Mouse (Mus musculus) 416B (cell line): ENCODE data around the gene Cic.
A peak's percentile ranks its signal among the peaks of the same experiment; 100 is the strongest.
"Not testable (repeated sequence)": the region's sequence is repeated elsewhere in the genome, so short reads cannot be mapped to it uniquely, and the experiment has no call there.

Source experiments
- DNase-seq: peaks from one replicate; pipeline ENCODE4 v3.0.0; 2011; ENCODE audit warnings: low read depth

Cic gene

DNA sequence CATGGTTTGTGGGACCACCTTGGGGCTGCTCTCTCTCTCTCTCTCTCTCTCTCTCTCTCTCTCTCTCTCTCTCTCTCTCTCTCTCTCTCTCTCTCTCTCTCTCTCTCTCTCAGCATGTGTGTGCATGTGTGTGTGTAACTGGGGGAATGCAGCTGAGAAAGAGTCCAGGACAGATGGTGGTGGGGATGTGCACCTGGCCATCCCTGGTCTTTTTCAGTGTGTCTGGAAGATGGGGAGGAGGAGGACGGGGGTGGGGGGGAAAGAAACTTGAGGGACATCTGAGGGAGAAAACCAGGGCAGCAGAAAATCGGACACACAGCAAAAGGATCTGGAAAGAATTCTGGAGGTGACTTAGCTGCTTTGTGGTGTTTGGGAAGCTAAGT is 39.1 kb downstream of the Cic start:
- DNase-seq = no peak

GRCm38 (mm10) chr7:25308702-25309318 is 41.3 kb downstream of the Cic start:
- no peak for DNase-seq

DNA sequence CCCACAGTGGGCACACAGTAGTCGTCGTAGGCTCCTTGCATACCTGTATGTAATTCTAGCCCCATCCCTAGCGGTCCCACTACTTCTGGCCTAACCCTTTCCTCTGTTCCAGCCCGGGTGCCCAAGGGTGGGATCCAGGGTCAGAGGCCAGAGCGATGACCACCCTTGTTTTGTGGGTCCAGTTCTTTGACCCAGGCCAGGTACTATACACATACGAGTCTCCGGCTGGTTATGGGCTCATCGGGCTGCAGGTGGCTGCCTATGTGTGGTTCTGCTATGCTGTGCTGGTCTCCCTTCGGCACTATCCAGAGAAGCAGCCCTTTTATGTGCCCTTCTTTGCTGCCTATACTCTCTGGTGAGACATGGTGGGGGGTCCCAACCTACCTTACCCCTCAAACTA is 41.9 kb downstream of the Cic start:
- DNase-seq = no peak

- DNase-seq = no peak
These were observed 43.7 kb downstream of the Cic start for GRCm38 (mm10) chr7:25311193-25311592.

DNA sequence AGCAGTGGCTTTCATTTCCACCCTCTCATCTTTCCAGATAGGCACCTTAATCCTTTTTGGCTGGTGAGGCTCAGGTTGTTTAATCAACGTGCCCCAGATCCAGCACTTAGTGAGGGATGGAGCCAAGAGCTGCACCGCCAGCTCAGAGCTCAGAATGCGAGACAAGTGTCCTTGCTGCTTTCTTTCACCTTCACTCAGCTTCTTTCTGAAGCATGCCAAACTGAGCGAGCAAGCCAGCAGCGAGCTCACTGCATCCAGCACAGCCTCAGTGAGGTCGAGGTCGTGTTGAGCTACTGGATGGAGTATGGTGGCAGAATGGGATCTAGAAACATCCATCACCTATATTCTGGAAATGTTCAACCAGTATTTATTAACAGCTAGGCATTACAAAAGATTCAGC is 45.8 kb downstream of the Cic start:
- no peak for DNase-seq

GRCm38 (mm10) chr7:25314606-25315305 is 47.3 kb downstream of the Cic start:
- DNase-seq = no peak

DNA sequence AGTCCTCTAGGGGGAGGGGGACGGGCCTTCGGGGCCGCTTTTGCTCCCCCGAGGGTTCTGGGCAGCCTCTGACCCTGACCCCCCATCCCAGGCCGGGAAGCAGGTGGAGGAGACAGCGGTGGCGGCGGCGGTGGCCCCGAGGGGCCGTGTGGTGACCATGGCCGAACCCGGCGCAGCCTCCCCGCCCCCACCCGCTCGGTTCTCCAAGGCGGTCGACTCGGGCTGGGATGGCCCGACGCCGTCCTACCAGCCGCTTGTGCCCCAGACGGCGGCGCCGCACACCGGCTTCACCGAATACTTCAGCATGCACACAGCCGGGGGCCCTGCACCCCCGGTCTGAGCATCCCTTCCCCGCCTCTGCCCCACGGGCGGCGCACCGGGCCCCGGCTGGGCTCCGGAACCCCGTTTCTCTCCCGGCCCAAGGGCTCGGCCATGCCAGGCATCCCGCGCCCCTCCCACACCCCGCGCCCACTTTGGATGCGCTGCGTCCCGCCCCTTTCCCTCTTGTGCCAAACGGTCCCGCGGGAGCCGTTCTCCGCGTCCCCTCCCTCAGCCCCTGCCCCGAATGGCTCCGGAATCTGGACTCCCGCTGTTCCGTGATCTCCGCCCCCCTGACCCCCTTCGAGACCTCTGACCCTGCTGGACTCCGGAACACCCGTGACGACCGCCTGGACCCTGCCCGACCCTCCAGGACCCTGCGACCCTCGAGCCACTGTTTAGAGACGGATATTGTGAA is 48.0 kb downstream of the Cic start:
- DNase-seq = no peak

GRCm38 (mm10) chr7:25316532-25317445 is 49.3 kb downstream of the Cic start, which contains the start of gene Megf8:
Gene Megf8, plus strand, starts transcription at chr7:25317164.
- peak; percentile 100 for DNase-seq

- no peak for DNase-seq
These were observed 50.0 kb downstream of the Cic start for GRCm38 (mm10) chr7:25317446-25317999.

GRCm38 (mm10) chr7:25322058-25322484 is 54.6 kb downstream of the Cic start:
- DNase-seq = no peak

- DNase-seq = peak; percentile 86
These were observed 55.7 kb downstream of the Cic start for GRCm38 (mm10) chr7:25323219-25323618.

GRCm38 (mm10) chr7:25325431-25325830 is 57.9 kb downstream of the Cic start:
- not testable (repeated sequence) for DNase-seq

- DNase-seq = peak; percentile 32
These were observed 58.7 kb downstream of the Cic start for GRCm38 (mm10) chr7:25326233-25326632.

- DNase-seq = peak; percentile 79
These were observed 66.2 kb downstream of the Cic start for GRCm38 (mm10) chr7:25333596-25334307.

DNA sequence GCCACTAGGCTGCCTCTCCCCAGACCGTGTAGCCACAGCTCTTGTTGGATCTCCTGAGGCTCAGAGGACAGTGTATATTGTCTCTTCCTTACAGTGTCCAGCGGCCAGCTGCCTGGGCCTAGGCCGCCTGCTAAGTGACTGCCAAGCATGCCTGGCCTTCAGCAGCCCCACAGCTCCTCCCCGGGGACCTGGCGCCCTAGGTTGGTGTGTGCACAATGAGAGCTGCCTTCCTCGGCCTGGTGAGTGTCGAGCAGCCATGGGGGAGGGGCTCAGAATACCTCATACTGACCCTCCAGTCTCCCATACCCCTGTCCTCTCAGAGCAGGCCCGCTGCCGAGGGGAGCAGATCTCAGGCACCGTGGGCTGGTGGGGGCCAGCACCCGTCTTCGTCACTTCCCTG is 67.0 kb downstream of the Cic start:
- no peak for DNase-seq

GRCm38 (mm10) chr7:25339329-25339728 is 71.8 kb downstream of the Cic start:
- DNase-seq = no peak

DNA sequence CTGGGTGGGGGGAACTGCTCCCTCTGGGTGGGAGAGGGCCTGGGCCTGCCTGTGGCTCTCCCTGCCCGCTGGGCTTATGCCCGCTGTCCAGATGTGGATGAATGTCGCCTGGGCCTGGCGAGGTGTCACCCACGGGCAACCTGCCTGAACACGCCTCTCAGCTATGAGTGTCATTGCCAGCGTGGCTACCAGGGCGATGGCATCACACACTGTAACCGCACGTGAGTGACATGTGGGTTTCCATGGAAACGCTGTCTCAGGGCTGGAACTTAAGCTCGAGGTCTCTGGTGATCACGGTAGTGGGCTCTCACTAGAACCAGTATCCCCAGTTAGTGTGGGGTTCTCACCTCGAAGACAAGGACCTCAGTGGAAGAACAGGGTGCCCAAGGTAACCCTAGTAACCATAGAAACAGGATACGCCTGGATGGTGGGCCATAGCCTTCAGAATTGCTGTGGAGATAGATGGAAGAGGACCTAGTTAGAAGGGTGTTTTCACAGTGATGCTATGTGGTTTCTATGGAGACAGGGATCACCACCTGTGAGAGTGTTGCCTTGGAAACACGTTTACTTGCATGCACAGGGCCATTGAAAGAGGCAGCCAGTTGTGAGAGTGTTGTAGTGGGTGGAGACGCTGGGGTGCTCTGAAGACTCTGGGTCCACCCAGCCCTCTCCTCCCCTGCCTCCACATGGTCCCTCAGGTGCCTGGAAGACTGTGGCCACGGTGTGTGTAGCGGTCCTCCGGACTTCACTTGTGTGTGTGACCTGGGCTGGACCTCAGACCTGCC is 73.7 kb downstream of the Cic start:
- no peak for DNase-seq
